Mouse (Mus musculus): ENCODE results near the gene Gm44596. TPM values are rescaled to one million over a fixed set of nuclear protein-coding genes. Genes with fewer than 3 reads are reported as not detected.

Gene Gm44596
- polyA plus RNA-seq, 1 experiment = not detected

DNA sequence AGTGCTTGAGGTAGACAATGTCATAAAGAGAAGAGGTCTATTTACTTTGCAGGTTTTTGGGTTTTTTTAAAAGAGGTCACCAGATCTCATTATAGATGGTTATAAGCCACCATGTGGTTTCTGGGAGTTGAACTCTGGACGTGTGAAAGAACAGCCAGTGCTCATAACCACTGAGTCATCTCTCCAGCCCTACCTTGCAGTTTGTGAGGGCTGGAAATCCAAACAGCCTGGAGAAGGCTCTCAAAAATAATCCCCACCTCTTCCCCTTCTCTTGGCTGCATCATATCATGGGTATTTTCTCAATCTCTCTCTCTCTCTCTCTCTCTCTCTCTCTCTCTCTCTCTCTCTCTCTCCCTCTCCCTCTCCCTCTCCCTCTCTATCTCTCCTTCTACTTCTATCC, 15.4 kb downstream of the Gm44596 start:
- no peak for DNase-seq (ENCODE audit: low read depth in 1 of 2, low spot score in 2 of 2)
- no peak overlapping the region for H3K27ac ChIP-seq (ENCODE audit: insufficient read depth, low read length)
- TF ChIP-seq POLR2A (IDR thresholded peaks at IDR 0.05; ENCODE audit: low read depth, low read length) (no peak), CTCF (IDR thresholded peaks at IDR 0.05; ENCODE audit: extremely low read depth, insufficient read depth, insufficient read length, insufficient replicate concordance) (no peak)
- no peaks in the 10 kb centered on the region for H3K36me3 ChIP-seq (ENCODE audit: control insufficient read depth, insufficient read depth, low read length)
- H3K27me3 ChIP-seq (ENCODE audit: control insufficient read depth, insufficient read depth, low read length) = no peaks in the 10 kb centered on the region
- 33% methylated on average over 1 of the region's 1 CpGs for WGBS
- H3K4me1 ChIP-seq (ENCODE audit: control insufficient read depth, insufficient read depth, insufficient read length) = no peaks in the 10 kb centered on the region
- no peak overlapping the region for H3K4me3 ChIP-seq (ENCODE audit: extremely low read depth, insufficient read depth, insufficient read length)

DNA sequence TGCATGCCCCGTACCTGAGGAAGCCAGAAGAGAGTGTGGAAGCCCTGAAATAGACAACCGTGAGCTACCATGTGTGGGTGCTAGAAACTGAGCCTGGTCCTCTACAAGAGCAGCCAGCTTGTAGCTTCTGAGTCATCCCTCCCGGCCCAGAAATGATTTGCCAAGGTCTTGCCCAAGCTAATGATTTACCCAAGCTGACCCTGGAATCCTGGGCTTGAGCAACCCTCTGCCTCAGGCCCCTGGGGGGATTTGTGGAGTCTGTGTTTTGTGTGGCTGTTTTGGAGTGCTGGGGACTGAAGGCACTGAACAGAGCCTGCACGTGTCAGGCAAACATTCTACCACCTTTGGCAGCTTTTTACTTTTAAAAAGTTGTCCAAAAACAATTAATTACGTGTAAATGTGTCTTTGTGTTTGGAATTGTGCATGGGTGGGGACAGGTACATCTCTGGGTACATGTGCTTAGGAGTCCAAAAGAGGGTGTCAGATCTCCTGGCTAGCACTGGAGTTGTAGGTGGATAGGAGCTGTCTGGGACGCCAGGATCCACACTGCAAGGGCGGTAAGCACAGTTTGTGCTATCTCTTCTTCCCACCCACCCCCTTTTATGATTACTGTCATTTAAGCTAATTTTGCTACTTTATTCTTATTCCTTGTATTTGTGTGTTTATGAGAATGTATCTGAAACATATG, 22.4 kb downstream of the Gm44596 start:
- Histone ChIP-seq H3K36me3 (ENCODE audit: control insufficient read depth, insufficient read depth, low read length) (no peaks in the 10 kb centered on the region), H3K27me3 (ENCODE audit: control insufficient read depth, insufficient read depth, low read length) (no peaks in the 10 kb centered on the region), H3K27ac (ENCODE audit: insufficient read depth, low read length) (no peak overlapping the region), H3K4me1 (ENCODE audit: control insufficient read depth, insufficient read depth, insufficient read length) (no peaks in the 10 kb centered on the region), H3K4me3 (ENCODE audit: extremely low read depth, insufficient read depth, insufficient read length) (no peak overlapping the region)
- no peak for TF ChIP-seq POLR2A (IDR thresholded peaks at IDR 0.05; ENCODE audit: low read depth, low read length)
- WGBS = 84% methylated on average over 7 of the region's 7 CpGs
- DNase-seq (ENCODE audit: low read depth in 1 of 2, low spot score in 2 of 2) = no peak

DNA sequence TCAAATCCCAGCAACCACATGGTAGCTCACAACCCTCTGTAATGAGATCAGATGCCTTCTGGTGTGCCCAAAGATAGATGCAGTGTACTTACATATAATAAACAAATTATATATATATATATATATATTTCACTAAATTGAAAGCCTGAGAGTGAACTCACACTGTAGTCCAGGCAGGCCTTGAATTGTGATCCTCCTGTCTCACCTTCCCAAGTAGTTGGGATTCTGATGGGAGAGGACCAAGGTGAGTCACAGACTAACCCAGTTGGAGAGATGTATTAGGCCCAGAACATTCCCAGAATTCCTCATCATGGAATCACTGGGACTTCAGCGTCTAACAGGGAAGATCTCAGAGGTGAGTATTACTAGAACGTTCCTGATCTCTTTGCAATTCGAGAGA, 23.7 kb downstream of the Gm44596 start, which contains the start of gene Nrip2:
Gene Nrip2, plus strand, starts transcription at position 301 of the 400 bp plus-strand sequence.
- no peaks in the 10 kb centered on the region for H3K4me1 ChIP-seq (ENCODE audit: control insufficient read depth, insufficient read depth, insufficient read length)
- 89% methylated on average over 3 of the region's 3 CpGs for WGBS
- H3K27me3 ChIP-seq (ENCODE audit: control insufficient read depth, insufficient read depth, low read length) = no peaks in the 10 kb centered on the region
- DNase-seq (ENCODE audit: low read depth in 1 of 2, low spot score in 2 of 2) = no peak
- no peaks in the 10 kb centered on the region for H3K36me3 ChIP-seq (ENCODE audit: control insufficient read depth, insufficient read depth, low read length)
- no peak within 1 kb of the TSS for H3K4me3 ChIP-seq (ENCODE audit: extremely low read depth, insufficient read depth, insufficient read length)
- no peak within 1 kb of the TSS for H3K27ac ChIP-seq (ENCODE audit: insufficient read depth, low read length)
- no peak for TF ChIP-seq CTCF (IDR thresholded peaks at IDR 0.05; ENCODE audit: extremely low read depth, insufficient read depth, insufficient read length, insufficient replicate concordance)
- TF ChIP-seq POLR2A (IDR thresholded peaks at IDR 0.05; ENCODE audit: low read depth, low read length) = no peak

DNA sequence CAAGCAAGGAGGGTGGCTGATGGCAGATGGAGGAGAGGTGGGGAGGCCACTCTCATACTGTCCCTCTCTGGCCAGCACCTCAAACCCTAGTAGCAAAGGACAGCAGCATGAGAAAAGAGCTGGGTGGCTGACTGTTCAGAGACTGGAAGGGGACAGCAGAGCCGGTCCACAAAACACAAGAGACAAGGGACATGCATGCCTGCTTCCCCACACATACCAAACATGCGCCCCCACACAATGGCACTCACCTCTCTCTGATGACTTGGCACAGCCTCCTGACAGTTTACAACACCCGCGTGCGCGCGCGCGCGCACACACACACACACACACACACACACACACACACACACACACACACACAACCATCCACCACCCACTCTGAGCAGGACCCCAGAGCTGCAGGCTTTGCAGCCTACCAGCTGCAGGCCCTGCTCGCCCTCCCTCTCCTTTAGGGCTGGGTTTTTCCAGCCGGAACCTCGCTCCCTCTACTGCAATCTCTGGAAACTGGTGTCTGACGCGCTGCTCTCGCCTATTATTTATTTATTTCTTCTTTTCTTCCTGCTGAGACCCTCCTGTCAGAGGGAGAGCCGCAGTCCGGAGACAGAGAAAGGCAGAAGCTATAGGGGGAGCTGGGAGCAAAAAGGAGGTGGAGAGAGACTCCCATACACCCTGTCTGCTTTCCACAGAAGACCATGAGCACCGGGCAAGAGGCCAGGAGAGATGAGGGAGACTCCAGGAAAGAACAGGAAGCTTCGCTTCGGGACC, 24.3 kb downstream of the Gm44596 start:
- TF ChIP-seq CTCF (IDR thresholded peaks at IDR 0.05; ENCODE audit: extremely low read depth, insufficient read depth, insufficient read length, insufficient replicate concordance) = no peak
- no peak for TF ChIP-seq POLR2A (IDR thresholded peaks at IDR 0.05; ENCODE audit: low read depth, low read length)
- 80% methylated on average over 17 of the region's 21 CpGs for WGBS
- Histone ChIP-seq H3K36me3 (ENCODE audit: control insufficient read depth, insufficient read depth, low read length) (no peaks in the 10 kb centered on the region), H3K27ac (ENCODE audit: insufficient read depth, low read length) (no peak overlapping the region), H3K4me3 (ENCODE audit: extremely low read depth, insufficient read depth, insufficient read length) (no peak overlapping the region), H3K4me1 (ENCODE audit: control insufficient read depth, insufficient read depth, insufficient read length) (no peaks in the 10 kb centered on the region), H3K27me3 (ENCODE audit: control insufficient read depth, insufficient read depth, low read length) (no peaks in the 10 kb centered on the region)
- no peak for DNase-seq (ENCODE audit: low read depth in 1 of 2, low spot score in 2 of 2)

DNA sequence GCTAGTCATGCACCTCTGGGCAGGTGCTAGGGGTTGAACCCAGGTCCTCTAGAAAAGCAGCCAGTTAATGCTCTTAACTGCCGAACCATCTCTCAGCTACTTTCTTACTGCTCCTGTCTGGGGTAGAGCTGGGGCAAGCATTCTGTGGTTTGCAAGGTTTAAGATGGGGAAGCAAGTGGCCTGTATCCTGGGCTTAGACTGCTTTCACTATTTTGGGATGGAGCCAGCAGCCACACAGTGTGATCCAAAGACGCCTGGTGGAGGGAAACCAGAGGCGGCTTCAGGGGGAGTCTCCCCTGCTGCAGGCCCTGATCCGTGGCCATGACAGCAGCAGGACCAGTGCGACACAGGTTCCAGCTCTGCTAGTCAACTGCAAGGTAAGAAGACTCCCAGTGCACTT, 29.4 kb downstream of the Gm44596 start:
- no peak overlapping the region for H3K4me3 ChIP-seq (ENCODE audit: extremely low read depth, insufficient read depth, insufficient read length)
- no peak overlapping the region for H3K27ac ChIP-seq (ENCODE audit: insufficient read depth, low read length)
- H3K36me3 ChIP-seq (ENCODE audit: control insufficient read depth, insufficient read depth, low read length) = peaks cover 11% of the 10 kb centered on the region
- no peaks in the 10 kb centered on the region for H3K27me3 ChIP-seq (ENCODE audit: control insufficient read depth, insufficient read depth, low read length)
- 42% methylated on average over 5 of the region's 5 CpGs for WGBS
- no peak for DNase-seq (ENCODE audit: low read depth in 1 of 2, low spot score in 2 of 2)
- TF ChIP-seq CTCF (IDR thresholded peaks at IDR 0.05; ENCODE audit: extremely low read depth, insufficient read depth, insufficient read length, insufficient replicate concordance) (no peak), POLR2A (IDR thresholded peaks at IDR 0.05; ENCODE audit: low read depth, low read length) (no peak)
- H3K4me1 ChIP-seq (ENCODE audit: control insufficient read depth, insufficient read depth, insufficient read length) = no peaks in the 10 kb centered on the region

DNA sequence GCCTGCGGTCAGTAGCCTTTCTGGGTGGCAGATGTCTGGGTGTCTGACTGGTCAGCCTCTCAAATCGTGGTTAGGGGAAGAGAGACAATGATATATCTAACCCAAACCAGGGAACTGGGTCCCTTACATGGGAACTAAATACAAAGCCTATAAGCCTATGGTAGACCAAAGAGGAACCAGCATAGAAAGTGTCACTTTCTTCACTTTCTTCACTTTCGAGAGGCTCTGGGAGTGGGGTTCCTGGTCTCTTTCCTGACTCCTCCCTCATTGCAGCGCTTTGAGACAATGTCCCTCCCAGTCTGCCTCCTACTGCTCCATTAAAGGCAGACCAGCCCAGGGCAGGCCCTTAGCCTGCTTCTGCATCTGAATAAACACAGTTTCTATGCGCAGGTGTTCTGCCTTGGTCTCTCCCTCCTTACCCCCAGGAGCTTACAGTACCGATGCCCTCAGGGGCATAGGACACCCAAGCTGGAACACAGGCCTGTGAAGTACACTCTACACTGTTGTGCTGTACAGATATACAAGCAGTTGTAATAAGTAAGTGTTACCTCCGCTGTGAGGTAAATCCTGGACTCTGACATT, 33.3 kb downstream of the Gm44596 start:
- no peak for DNase-seq (ENCODE audit: low read depth in 1 of 2, low spot score in 2 of 2)
- Histone ChIP-seq H3K36me3 (ENCODE audit: control insufficient read depth, insufficient read depth, low read length) (peaks cover 28% of the 10 kb centered on the region), H3K27ac (ENCODE audit: insufficient read depth, low read length) (no peak overlapping the region), H3K4me1 (ENCODE audit: control insufficient read depth, insufficient read depth, insufficient read length) (no peaks in the 10 kb centered on the region), H3K4me3 (ENCODE audit: extremely low read depth, insufficient read depth, insufficient read length) (no peak overlapping the region), H3K27me3 (ENCODE audit: control insufficient read depth, insufficient read depth, low read length) (no peaks in the 10 kb centered on the region)
- WGBS = 90% methylated on average over 7 of the region's 7 CpGs
- TF ChIP-seq CTCF (IDR thresholded peaks at IDR 0.05; ENCODE audit: extremely low read depth, insufficient read depth, insufficient read length, insufficient replicate concordance) = no peak
- TF ChIP-seq POLR2A (IDR thresholded peaks at IDR 0.05; ENCODE audit: low read depth, low read length) = no peak

All from spleen, adult 2 months (tissue).